Mouse (Mus musculus): ENCODE measurements around the gene Lhfpl2. TPM values are rescaled to one million over a fixed set of nuclear protein-coding genes. Genes with fewer than 3 reads are reported as not detected.

The Lhfpl2 gene
- polyA plus RNA-seq, 1 experiment: not detected

DNA sequence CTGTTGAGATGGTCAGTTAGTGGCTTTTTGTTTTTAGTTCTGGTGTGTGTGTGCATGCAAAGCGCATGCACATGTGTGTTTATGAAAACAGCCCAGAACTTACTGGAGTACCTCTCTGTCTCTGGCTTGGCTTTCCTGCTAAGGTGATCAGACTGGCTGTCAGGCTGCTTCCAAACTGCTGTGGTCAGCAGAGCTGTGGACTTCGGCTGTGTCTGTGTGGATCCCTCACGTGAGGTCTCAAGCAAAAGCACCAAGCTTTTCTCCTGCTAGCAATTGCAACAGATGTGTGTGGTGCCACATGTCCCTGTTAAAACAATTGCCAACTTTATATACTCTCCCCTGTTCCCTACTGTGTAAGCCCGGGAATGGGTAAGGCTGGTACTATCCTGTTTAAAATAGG, 82.8 kb downstream of the Lhfpl2 start:
- 69% methylated on average over 4 of the region's 4 CpGs for WGBS
- Histone ChIP-seq H3K27ac (ENCODE audit: insufficient read depth, low read depth, low read length) (no peak overlapping the region), H3K4me3 (ENCODE audit: insufficient read depth, low read depth, low read length) (no peak overlapping the region), H3K4me1 (ENCODE audit: control insufficient read depth, insufficient read depth, low read length) (peaks cover 17% of the 10 kb centered on the region)
- TF ChIP-seq CTCF (IDR thresholded peaks at IDR 0.05; ENCODE audit: insufficient read depth, low read depth, low read length) (no peak), POLR2A (IDR thresholded peaks at IDR 0.05; ENCODE audit: insufficient read depth, low read depth, low read length) (no peak)

DNA sequence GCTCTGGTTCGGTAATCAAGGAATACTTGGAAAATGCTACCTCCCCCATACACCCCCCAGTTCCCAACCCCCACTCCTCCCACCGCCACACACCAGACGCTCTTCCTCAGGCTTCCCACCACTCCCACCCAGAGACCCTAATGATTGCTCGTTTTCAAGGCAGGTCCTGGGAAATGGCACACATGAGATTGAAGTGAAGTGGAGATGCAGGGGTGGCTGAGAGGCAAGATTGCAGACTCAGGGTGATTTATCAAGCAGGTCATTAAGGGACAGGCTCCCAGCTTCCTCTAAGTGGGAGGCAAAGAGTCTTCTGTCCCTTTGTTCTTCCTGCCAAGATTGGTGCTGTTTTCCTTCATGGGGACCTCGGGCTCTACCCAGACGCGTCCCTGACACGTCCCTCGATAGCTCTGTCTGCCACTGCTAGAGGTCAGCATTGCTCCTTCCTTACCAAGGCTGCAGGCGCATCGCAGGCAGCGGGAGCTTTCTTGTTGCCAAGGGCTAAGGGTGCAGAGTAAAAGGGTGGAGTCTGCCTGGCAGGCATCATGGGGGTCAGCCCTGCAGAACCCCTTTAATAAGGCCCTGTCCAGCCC, 85.6 kb downstream of the Lhfpl2 start:
- Histone ChIP-seq H3K4me1 (ENCODE audit: control insufficient read depth, insufficient read depth, low read length) (peaks cover 17% of the 10 kb centered on the region), H3K27ac (ENCODE audit: insufficient read depth, low read depth, low read length) (no peak overlapping the region), H3K4me3 (ENCODE audit: insufficient read depth, low read depth, low read length) (no peak overlapping the region)
- TF ChIP-seq CTCF (IDR thresholded peaks at IDR 0.05; ENCODE audit: insufficient read depth, low read depth, low read length) (no peak), POLR2A (IDR thresholded peaks at IDR 0.05; ENCODE audit: insufficient read depth, low read depth, low read length) (no peak)
- 41% methylated on average over 12 of the region's 12 CpGs for WGBS

DNA sequence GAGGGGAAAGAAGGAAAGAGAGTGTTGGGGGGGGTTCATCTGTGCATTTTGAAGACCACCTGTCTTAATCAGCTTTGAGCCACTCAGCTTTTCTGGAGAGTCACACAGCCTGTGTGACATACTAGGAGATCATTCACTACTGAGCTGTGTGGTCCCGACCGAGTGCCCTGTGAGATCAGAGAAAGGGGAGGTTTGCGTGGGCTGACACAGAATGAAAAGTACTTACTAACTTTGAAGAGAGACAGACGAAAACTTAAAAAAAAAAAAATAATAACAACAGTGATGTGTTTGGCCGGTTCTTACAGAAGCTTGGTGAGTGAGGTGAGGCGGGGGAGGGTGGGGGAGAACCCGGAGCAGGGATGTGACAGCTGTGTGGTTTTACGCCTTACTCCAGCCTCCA, 86.9 kb downstream of the Lhfpl2 start:
- no peak overlapping the region for H3K27ac ChIP-seq (ENCODE audit: insufficient read depth, low read depth, low read length)
- H3K4me3 ChIP-seq (ENCODE audit: insufficient read depth, low read depth, low read length): no peak overlapping the region
- H3K4me1 ChIP-seq (ENCODE audit: control insufficient read depth, insufficient read depth, low read length): peaks cover 17% of the 10 kb centered on the region
- 85% methylated on average over 8 of the region's 8 CpGs for WGBS
- TF ChIP-seq CTCF (IDR thresholded peaks at IDR 0.05; ENCODE audit: insufficient read depth, low read depth, low read length) (no peak), POLR2A (IDR thresholded peaks at IDR 0.05; ENCODE audit: insufficient read depth, low read depth, low read length) (no peak)

DNA sequence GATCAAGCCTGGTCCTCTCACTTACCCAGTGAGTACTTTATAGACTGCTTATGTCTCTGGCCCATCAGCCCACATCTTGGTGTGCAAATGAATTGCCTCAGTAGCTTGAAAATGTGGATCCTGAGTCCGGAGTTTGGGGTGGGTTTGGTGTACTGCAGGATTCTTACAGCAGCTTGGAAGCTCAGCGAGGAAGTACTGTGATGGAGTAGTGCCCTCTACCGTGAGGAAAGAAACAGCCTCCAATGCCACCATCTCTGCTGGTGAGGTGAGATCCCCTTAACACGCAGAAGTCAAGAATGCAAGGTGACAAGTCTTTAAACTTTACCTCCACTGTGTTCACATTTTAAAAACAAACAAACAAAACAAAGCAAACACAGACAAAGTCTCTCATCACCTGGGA, 89.7 kb downstream of the Lhfpl2 start:
- Histone ChIP-seq H3K4me1 (ENCODE audit: control insufficient read depth, insufficient read depth, low read length) (peaks cover 10% of the 10 kb centered on the region), H3K4me3 (ENCODE audit: insufficient read depth, low read depth, low read length) (no peak overlapping the region), H3K27ac (ENCODE audit: insufficient read depth, low read depth, low read length) (no peak overlapping the region)
- no peak for TF ChIP-seq CTCF (IDR thresholded peaks at IDR 0.05; ENCODE audit: insufficient read depth, low read depth, low read length)
- 42% methylated on average over 4 of the region's 4 CpGs for WGBS

DNA sequence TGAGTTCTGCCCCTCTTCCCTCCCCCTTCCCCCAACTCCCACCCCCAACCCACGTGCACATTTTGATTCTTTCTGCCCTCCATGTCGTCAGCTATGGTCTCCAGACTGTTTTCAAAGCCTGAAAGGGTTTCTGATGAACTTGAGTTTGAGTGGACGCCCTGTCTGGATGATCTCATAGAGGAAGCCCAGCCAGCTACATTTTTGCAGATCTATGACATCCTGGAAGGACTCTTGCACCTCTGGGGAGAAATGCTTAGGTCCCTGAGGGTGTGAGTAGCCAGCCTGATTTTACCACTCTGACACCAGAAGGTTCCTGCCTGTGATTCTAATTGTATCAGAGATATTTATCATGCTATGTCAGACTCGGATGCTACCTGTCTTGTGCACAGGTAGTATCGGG, 91.4 kb downstream of the Lhfpl2 start:
- WGBS: 79% methylated on average over 5 of the region's 5 CpGs
- TF ChIP-seq POLR2A (IDR thresholded peaks at IDR 0.05; ENCODE audit: insufficient read depth, low read depth, low read length): no peak
- TF ChIP-seq CTCF (IDR thresholded peaks at IDR 0.05; ENCODE audit: insufficient read depth, low read depth, low read length): no peak

DNA sequence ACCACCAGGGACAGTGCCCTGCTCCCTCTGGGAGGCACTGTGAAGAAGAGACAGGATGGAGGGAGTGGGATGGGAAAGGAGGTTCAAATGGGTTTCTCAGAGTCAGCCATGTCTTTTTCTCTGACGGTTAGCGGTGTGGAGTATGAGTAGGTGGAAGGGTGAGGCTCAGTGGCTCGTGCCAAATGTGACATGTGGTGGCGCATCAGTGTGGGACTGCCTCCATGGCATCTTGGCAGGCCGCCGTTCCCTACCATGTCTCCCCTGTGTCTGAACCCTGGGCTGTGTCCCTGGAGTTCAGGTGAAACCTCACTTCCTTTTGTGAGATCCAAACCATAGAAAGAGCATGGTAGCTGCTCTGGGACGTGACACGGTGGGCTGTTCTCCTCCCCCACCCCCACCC, 92.2 kb downstream of the Lhfpl2 start:
- WGBS: 94% methylated on average over 8 of the region's 8 CpGs
- no peak for TF ChIP-seq POLR2A (IDR thresholded peaks at IDR 0.05; ENCODE audit: insufficient read depth, low read depth, low read length)
- TF ChIP-seq CTCF (IDR thresholded peaks at IDR 0.05; ENCODE audit: insufficient read depth, low read depth, low read length): no peak
- H3K4me3 ChIP-seq (ENCODE audit: insufficient read depth, low read depth, low read length): no peak overlapping the region
- H3K4me1 ChIP-seq (ENCODE audit: control insufficient read depth, insufficient read depth, low read length): no peaks in the 10 kb centered on the region
- H3K27ac ChIP-seq (ENCODE audit: insufficient read depth, low read depth, low read length): no peak overlapping the region

More for the DNA sequence above, 91.4 kb downstream of the Lhfpl2 start:
- H3K4me3 ChIP-seq (ENCODE audit: insufficient read depth, low read depth, low read length): no peak overlapping the region
- H3K4me1 ChIP-seq (ENCODE audit: control insufficient read depth, insufficient read depth, low read length): no peaks in the 10 kb centered on the region
- H3K27ac ChIP-seq (ENCODE audit: insufficient read depth, low read depth, low read length): no peak overlapping the region

DNA sequence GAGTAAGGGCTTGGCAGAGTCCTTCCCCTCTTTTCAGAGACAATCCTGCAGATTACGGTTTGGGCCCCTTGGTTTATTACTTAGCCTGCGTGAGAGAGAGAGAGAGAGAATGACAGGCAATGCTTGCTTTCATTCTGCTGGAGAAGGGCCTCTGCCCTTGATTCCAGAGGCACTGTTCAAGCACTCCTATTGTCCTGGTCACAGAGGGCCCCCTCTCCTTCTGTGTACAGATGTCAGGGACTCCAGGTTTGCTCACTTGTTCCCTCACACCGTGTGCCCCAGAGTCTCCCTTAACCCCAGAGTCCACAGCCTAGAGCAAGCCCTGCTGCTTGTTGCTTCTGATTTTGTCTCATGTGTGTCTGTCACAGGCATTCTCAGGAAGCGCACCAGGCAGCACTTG, 93.7 kb downstream of the Lhfpl2 start:
- TF ChIP-seq CTCF (IDR thresholded peaks at IDR 0.05; ENCODE audit: insufficient read depth, low read depth, low read length): no peak
- TF ChIP-seq POLR2A (IDR thresholded peaks at IDR 0.05; ENCODE audit: insufficient read depth, low read depth, low read length): no peak
- H3K4me3 ChIP-seq (ENCODE audit: insufficient read depth, low read depth, low read length): no peak overlapping the region
- H3K4me1 ChIP-seq (ENCODE audit: control insufficient read depth, insufficient read depth, low read length): no peaks in the 10 kb centered on the region
- 74% methylated on average over 4 of the region's 4 CpGs for WGBS
- H3K27ac ChIP-seq (ENCODE audit: insufficient read depth, low read depth, low read length): no peak overlapping the region

DNA sequence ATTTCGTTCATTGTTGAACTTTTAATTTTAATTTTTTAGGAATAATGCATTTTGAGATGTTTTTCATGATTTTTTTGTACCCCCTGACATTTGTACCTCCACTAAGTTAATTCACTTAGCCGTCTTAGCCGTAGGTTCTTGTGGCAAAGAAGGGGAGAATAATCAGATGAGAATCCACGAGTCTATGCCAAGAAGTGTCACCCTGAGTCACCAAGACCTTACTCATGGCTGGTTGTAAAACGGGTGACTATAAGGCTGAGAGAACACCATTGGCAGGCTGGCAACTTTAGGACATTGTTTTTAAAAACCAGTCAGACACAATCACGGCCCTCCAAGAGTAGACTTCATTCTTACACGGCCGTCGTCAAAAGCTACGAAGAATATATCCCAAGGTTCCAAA, 95.2 kb downstream of the Lhfpl2 start:
- Histone ChIP-seq H3K4me3 (ENCODE audit: insufficient read depth, low read depth, low read length) (no peak overlapping the region), H3K27ac (ENCODE audit: insufficient read depth, low read depth, low read length) (no peak overlapping the region), H3K4me1 (ENCODE audit: control insufficient read depth, insufficient read depth, low read length) (no peaks in the 10 kb centered on the region)
- 88% methylated on average over 10 of the region's 10 CpGs for WGBS
- no peak for TF ChIP-seq POLR2A (IDR thresholded peaks at IDR 0.05; ENCODE audit: insufficient read depth, low read depth, low read length)
- no peak for TF ChIP-seq CTCF (IDR thresholded peaks at IDR 0.05; ENCODE audit: insufficient read depth, low read depth, low read length)

DNA sequence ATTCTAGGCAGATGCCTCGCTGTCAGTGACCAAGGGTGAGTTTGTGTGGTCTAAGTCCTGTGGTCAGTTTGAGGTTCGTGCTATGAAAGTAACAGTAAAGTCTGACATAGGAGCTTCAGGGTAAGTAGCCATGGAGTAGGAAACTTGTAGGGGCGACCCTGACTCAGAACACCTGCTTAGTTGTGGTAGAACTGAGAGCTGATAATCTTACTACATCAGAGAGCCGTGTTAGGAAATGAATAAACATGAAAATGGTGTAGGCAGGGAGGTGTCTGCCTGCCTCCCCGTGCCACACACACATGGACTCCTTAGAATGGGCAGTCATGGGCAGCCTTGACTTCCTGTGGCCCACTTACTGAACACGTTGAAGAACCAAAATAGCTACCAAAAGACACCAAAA, 96.1 kb downstream of the Lhfpl2 start:
- Histone ChIP-seq H3K27ac (ENCODE audit: insufficient read depth, low read depth, low read length) (no peak overlapping the region), H3K4me3 (ENCODE audit: insufficient read depth, low read depth, low read length) (no peak overlapping the region), H3K4me1 (ENCODE audit: control insufficient read depth, insufficient read depth, low read length) (no peaks in the 10 kb centered on the region)
- TF ChIP-seq CTCF (IDR thresholded peaks at IDR 0.05; ENCODE audit: insufficient read depth, low read depth, low read length) (no peak), POLR2A (IDR thresholded peaks at IDR 0.05; ENCODE audit: insufficient read depth, low read depth, low read length) (no peak)
- WGBS: 83% methylated on average over 6 of the region's 6 CpGs
